In genomic region chr12:76401674-76402073, GRCm38 (mm10) we compare ENCODE assay signal across 1 mouse cellular context.
A peak's percentile ranks its signal among the peaks of the same experiment; 100 is the strongest.
TF ChIP-seq lines count a peak whose summit lies in the region.

No protein-coding gene starts in this region.

TF ChIP-seq in MEL, 35 proteins besides CTCF, POLR2A, EP300 and RAD21:
- TF ChIP-seq SMC3 (IDR thresholded peaks at IDR 0.05; ENCODE audit: low read depth, low read length) (peak; percentile 58), TCF12 (IDR thresholded peaks at IDR 0.05; ENCODE audit: low read depth, low read length) (no peak), MAZ (IDR thresholded peaks at IDR 0.05; ENCODE audit: low read depth, low read length) (no peak), NELFE (IDR thresholded peaks at IDR 0.05; ENCODE audit: low read depth, low read length) (no peak), USF1 (IDR thresholded peaks at IDR 0.05; ENCODE audit: low read depth, low read length) (peak; percentile 15; the same call in 1 of the 2 replicates), HCFC1 (IDR thresholded peaks at IDR 0.05; ENCODE audit: low read depth, low read length) (no peak), JUND (IDR thresholded peaks at IDR 0.05; ENCODE audit: low read depth, low read length) (no peak), ZC3H11A (IDR thresholded peaks at IDR 0.05; ENCODE audit: low read depth, low read length) (peak; percentile 33; the same call in 1 of the 2 replicates)
